Mouse (Mus musculus) naive thymus-derived CD4-positive, alpha-beta T cell, adult 2 months (primary cell): ENCODE measurements at regions not wholly inside any gene's neighbourhood (a gene's known extent, or its start where the extent isn't known, plus 50 kb on each side); places are given as distances from the start of the nearest gene placed in this dataset.

Experiments
- DNase-seq: peaks from one replicate; pipeline ENCODE4 v3.0.0-alpha.2; 2011; ENCODE audit warnings: low read depth

DNA sequence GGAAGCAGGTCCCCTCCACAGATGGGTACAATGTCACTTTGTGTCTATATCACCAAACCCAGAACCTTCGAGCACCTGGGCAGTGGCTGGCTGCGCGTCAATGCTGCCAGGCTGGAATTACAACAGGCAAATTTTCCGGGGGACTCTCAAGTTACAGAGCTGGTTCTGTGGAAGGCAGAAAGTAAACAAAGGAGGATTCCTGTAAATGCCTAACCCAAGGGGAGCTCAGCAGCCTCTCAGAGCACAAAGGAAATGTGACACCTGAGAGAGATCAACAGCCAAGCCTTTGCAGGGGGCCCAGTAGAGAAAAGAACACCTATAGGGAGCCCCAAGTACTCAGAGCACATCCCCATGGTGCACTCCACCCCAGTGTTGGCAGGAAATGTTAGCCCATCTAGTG lies 70.7 kb downstream of the Setd4 start:
- DNase-seq, result no peak

DNA sequence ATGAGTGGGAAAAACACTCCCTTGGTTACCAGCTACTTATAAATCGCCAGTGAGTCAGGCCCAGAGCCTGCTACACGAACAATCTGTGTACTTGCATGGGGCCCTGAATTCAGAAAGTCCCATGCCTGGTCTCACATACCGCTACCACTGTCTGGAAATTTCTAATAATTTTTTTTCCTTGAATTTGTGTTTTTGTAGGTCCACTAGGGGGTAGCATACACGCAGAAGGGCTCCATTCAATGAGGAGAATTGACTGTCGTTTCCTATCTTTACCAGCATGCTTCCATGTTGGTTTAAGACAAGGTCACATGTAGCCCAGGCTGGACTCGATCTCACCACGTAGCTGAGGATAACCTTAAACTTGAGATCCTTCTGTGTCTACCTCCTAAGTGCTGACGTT lies 71.9 kb downstream of the Setd4 start:
- no peak for DNase-seq

DNA sequence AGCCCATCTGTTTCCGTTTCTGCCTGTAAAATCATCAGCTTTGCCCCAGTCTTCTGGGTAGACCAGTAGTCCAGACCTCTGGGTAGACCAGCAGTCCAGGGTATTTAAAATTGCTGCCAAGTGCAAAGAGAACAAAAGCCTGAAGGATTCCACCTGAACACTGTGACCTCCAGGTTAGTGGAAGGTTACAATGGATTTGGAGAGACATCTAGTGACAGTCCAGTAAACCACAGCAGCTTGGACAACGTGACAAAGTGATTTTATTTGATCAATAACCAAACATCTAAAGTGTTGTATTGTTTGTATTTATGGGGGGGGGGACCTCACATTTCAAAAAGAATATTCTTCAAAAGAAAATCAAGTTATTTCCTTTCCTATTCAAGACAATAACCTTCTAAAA lies 81.4 kb downstream of the Setd4 start:
- DNase-seq, result no peak

DNA sequence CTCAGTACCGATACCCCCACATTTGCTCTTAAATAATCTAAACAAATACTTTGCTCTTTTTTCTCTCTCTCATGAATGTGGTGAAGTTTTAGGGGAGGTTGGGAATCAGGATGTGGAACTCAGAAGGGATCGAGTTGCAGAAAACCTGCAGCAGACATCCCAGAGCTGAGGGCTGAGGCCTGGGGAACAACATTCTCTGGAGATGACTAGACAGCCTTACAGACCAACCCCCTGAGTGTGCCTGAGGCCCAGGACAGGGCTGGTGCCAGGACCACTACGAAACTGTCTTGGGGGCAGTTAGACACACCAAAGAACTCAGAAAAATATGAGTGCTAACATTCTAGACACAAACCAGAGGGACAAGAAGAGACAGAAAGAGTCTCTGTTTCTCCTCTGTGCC lies 83.4 kb downstream of the Setd4 start:
- no peak for DNase-seq

DNA sequence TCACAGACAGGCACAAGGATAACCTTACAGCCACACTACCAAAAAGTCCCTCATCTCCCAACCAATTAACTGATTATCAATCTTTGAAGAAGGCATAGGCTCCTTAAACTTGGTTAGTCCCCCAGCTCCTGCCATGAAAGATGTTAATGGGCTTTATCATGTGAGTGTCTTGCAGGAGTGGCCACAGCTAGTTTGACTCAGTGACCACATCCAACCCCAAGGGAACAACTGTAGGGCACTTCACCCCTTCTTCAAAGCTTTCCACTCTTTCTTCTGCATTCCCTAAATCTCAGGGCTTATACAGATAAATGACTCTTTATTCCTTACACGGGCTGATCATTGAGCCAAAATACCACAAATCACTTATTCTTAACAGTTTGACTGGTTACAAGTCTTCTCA lies 85.2 kb downstream of the Setd4 start:
- DNase-seq, result no peak

DNA sequence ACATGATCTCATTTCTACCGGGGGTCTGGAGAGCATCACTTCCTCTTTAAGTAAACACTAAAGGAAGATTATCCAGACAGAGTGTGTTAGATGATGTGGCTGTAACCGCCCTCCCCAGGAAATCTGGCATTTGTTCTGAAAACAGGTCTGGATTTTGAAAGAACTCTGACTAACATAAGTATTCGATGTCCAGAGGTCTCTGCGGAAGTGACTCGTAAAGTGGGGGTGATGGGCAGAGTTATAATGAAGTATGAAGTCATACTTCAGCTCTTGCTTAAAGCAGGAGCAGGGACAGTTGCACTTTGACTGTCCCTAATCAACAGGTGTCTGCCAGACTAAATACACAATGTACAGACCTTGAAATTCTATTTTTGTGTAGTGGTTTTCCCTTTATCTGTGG lies 87.1 kb downstream of the Setd4 start:
- peak; percentile 23 for DNase-seq

DNA sequence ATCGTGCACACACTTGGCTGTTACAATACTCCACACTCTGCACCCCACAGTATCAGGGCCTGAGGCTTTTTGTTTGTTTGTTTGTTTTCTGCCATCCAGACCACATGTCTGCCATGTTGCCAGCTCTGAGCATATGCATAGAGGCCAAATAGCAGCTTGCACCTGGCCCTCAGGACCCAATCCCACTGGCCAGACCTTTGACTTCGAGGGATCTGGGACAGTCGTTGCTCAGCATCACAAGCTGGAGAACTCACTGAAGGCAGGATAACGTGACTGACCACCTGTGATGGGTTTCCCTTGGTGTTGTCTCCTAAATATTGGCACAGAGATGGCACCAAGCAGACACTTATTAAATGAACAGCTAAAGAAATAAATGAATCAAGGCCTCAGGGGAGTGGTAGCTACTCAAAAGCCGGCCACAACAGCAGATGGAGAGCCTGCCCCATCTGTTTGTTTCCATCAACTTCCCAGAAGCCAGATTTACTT lies 88.4 kb downstream of the Setd4 start:
- no peak for DNase-seq

DNA sequence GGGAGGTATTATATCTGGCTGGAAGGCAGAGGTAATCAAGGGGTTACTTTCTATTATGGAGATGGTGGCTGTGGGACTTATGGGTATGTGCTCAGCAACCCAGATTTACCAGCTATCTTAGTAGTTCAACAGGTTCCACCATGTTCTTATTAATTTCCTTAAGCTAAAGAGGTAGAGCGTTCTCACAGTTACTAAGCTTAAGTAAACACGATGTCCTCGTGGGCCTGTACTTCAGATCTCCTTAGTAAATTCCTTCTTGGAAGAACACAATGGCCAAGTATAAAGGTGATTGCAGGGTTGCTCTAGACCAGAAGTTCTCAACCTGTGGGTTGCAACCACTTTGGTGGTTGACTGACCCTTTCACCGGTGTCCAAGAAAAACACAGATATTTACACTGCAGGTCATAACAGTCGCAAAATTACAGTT lies 90.2 kb downstream of the Setd4 start:
- DNase-seq, result no peak

DNA sequence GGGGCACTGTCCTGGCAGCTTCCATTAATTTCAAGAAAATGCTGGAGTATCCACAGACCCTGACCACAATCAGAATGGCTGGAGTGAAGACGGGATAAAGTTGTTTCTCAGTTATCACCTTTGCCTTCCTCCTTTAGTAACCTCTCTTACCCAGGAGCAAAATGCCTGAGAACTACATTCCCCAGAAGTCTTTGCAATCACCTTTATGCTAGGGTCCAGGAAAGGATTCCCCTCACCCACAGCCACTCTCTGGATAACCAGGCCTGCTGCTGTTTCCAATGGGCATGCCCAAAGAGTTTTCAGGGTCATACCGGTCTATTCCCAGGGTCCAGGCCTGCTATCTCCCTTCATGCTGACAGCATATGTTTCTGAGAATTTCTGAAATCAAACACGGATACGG lies 91.9 kb downstream of the Setd4 start:
- DNase-seq, result no peak

DNA sequence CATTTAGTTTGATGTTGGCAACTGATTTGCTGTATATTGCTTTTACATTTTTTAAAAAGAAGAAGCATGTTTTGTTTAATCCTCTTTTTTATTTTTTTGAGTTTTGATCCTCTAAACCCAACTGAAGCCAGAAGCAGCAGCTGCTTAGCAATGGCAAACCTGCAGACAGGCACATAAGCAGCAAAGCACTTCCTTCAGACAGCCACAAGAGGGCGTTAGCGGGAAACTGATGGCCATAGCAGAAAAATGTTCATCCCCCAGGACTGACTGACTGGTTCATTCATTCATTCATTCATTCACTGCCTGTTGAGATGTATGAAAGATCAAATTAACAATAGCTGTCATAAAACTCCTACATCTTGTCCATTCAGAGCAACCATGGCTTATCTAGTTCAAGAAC lies 92.3 kb downstream of the Setd4 start:
- peak; percentile 62 for DNase-seq

DNA sequence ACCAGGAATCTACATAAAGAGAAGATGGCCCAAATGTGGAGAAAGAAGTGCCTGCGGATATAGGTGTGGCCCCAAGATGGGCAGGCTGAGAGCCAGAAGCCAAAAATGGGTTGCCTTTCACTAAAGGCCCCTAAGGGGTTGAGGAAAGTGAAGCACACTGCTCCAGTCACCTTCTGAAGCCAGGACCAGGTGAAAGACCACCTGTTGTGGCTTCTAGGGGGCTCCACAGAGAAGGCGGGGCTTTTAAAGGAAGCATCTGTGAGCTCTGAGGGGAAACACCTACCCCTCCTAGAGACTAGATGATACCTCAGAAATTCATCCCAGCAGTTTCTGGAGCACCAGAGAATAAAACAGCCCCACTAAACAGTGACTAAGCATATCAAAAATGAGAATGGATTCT lies 105.1 kb downstream of the Setd4 start:
- DNase-seq, result no peak

DNA sequence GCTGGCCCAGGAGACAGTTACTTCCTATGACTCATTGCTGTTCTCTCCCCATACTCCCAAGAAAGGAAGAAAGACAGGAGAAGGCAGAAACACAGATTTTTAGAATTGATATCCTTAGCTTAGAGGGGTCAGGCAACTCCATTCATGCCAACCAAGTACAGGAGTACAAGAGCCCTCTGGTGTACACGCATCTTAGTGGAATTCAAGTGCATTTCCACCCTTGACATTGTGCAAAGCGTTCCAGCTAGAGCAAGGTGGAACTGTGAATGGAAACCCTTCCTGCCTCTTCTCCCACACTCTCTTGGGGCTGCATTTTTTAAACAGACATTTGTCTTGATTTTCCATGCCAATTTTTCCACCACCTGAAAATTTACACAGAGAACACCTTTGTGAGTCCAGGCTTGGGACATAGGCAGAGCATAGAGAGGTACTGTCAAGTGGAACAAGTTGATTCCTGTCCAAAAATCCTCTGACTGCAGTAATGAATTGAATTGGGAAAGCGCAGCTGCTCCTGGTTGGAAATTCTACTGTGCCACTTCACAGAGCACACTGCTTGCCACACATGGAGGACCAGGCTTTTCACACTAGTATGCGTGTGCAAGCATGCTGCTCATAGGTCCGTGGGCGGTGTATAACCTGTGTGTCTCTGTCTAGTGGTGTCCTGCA lies 110.4 kb downstream of the Setd4 start:
- DNase-seq, result no peak

DNA sequence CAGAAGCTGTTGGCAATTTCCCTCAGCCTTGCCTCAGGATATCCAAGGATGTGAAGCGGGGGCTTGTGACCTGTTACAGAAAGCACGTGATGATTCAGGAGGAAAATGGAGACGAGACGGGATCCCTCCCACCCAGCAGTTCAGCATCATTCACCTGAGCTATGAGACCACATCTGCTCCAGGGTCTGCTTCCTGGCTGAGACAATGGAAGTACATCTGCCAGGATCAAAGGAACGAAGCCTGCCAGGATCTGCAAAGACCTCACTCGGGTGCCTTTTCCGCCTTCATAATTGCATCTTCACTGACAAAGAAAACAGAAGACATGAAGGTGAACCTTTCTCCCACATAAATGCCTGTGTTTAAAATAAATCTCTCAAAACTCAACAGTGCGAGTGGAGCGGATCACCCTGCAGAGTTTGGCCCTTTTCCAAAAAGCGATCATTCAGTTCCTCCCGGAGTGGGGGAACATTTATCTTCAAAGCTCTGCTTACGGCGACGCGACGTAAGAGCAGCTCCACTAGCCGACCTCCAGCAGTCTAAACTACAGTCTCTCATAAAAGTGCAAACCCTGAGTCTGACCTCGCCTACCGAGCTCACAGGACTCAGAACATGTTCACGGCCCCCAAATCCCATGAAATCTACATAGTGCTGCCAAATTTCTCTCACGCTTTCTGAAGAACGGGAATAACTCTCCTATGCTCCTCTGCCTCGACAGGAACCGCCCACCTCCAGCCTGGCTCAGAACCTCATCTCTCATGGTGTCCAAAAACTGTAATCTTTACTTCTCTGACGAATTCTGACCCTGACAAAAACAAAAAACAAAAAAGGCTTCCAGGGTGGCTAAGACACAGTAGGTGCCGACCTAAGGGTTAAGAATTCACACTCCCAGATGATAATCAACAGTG lies 117.0 kb downstream of the Setd4 start:
- DNase-seq, result no peak

DNA sequence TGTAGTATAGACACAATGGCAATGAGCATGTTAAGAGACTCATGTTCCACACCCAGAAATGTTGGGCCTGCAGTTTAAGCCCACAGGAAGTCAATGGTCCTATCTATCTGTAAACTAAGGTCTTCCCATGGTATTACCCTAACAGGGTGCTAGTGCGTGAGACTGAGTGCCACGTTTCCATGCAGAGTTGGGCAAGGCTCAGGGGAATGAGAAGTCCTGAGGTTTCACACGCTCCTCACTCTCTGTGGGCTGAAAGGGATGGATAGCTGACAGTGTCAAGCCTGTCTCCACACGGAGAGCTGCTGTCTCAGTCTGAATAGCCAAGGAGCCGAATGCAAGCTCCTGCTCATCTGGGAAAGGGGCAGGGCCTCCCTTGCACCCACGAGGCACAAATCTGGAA lies 133.9 kb downstream of the Setd4 start:
- no peak for DNase-seq

DNA sequence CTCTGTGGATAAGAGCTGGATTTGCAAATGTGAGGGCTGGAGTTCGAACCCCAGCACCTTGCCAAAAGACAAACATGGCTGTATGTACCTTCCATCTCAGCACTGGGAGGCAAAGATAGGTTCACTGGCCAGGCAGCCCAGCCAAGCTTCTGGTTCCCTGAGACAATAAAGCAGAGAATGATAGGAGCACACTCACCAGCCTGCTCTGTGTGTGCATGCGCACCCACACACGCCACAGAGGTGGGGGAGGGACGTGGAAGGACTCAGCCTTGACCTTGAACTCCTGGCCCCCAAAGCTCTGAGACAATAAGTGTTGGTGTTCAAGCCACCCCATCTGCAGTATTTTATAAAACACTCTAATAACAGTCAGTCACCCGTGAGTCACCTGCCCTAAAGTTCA lies 138.1 kb downstream of the Setd4 start:
- DNase-seq, result no peak

DNA sequence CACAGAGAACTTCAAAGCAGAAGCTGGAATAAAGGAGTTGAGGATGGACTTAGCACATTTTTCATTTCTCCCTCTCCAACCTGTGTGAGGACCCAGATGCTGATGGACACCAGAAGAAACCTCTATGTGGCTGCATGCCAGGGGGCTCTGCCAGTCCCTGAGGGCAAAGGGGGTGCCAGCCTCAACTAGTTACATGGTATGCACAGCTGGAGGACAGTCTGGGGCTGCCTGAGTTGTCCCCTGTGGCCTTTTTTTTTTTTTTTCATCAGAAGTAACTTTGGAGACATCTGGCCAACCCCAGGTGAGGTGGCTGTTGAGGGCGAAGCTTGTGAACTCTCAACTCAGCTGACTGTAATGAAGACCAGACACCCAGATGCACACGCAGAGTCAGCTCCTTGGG lies 139.0 kb downstream of the Setd4 start:
- DNase-seq, result no peak

DNA sequence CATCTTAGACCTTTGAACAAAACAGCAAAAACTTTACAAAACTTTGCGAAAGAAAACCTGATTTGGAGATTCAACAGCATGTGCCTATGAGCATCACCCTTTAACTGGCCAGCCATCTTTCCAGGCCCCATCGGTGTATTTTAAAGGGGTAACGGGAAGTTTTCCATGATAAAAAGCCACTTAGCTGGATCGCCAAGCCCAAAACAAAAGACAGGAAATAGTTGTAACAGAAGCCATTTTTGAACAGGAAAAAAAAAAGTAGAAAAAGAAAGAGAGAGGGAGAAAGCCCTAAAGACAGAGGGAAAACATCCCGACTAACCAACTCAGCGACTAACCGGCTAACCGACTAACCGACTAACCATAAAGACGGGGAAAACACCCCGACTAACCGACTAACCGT lies 140.5 kb downstream of the Setd4 start:
- DNase-seq, result no peak

DNA sequence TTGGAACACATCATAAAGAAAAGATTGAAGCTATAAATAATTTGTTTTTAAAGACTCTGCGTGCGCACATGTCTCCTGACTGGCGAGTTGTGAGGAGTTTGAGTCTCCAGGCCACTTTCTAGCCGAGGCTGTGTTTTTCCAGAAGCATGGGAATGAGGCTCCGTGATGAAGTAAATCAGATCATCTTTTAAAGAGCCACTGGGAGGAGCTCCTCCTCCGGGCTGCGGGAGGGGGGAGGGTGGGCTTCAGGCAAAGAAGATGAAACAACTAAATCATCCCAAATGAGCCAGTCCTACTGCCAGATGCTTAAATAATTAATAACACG lies 141.6 kb downstream of the Setd4 start:
- DNase-seq, result no peak

DNA sequence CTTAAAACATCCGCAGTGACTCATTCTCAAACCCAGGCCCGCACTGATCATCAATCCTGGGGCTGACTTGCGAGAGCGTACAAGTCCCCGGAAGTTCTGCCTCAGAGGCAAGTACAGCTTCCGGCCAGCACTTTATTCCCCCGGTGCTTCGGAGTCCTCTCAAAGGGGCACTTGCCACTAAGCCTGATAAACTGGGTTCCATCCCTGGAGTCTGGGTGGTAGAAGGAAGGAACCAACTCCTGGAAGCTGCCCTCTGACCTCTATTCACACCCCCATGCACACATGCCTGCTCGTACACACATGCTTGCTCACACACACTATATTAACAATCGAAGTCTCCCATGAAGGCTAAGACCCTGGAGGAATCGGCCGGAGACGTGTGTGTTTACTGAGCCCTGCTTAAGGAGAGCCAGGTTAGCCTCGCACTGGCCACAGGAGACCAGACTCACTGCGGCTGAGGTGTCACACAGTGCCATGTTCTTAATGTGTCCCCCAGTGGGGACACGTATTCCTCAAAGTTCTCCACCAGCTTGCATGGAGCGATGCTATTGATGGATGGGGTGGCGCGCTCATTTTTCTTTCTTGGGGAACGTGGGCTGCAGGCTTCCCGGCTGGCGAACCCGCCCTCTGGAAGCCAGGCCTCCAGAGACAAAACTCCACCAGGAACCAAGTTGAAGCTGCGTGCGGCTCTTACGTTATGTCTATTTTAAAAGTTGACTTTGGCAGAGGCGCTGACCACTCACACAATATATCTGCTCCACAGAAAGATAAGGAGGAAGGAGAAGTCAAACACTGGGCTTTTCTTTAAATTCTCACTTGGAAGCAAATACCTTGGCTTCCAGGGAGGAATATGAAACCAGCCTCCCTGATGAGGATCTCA lies 142.2 kb downstream of the Setd4 start:
- no peak for DNase-seq

DNA sequence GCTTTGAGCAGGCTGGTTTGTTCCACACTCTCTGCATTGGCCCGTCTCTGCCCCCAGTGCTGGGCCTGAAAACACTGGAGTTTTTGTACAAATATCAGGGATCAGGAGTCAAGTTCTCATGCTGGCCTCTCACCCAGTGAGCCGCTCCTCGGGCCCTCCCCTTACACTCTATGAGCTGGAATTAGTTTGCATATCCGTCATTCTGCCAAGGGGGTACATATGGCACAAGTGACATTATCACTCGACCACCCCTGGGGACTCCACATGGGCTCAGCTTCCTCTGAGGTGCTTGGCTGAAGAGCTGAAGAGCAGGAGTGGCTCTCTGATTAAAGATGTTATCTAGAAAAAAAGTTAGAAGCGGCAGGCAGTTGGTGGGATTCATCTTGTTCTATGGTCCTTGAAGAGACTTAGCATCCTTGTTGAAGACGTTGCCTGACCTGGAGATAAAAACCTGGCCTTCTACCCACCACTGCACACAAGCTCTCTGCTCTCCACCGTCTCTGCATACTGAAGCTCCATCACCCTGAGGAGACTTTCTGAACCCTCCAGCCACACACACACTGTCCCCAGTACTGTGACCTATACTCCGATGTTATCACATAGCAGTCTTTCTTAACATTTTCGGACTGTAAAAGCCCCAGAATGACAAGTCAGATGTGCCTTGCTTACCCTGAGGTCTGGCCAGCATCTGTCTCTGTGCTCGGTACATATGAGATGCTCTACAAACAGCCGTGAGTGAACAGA lies 144.2 kb downstream of the Setd4 start:
- no peak for DNase-seq

DNA sequence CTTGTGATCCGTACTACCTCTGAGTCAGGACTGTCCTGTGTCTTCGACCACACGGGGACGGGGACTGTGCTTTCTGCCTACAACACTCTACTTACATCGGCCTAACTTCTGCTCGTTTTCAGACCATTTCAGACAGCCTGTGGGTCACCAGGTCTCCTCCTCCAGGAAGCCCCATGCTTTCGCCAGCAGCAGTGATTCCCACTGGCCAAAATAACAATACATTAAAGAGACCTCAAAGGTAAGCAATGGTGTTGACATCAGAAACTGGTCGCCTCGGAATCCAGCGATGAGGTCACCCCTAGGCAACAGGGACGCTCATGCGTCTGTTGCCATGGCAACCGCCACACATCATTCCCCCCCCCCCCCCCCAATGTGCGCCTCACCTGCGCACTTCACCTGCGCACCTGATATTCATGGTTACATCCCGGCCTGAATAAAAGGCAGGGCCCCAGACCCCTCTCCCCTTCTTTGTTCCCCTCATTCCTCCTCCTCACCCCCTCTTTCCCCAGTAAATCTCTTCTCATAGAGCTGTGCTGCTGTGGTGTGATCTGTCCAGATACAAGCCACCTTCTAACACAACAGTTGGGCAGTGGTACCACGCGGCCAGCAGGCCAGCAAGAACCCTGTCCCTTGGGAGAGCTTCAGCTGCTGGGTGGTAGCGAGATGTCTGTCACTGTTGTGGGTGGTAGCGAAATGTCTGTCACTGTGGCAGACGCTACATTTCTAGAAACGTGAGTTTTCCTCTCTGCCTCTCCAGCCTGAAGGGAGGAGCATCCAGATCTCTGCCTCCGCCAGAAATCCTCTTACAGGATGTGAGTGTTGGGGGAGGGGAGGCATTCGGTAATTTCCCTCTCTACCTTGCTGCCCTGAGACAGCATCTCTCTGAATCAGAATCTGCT lies 145.0 kb downstream of the Setd4 start:
- peak; percentile 28 for DNase-seq
